Mouse (Mus musculus): Measurements from ENCODE around the gene Stambp. TPM values are rescaled to one million over a fixed set of nuclear protein-coding genes. Genes with fewer than 3 reads are reported as not detected.

Gene Stambp
- polyA plus RNA-seq, 1 experiment from 2014 or later = 32.0 TPM

GRCm38 (mm10) chr6:83501524-83502310, 70.8 kb downstream of the Stambp start:
- no peak for DNase-seq (ENCODE audit: low spot score)
- Histone ChIP-seq H3K9me3 (ENCODE audit: control insufficient read depth, low read length) (no peaks in the 10 kb centered on the region), H3K9ac (ENCODE audit: low read depth, low read length) (no peak overlapping the region), H3K4me3 (ENCODE audit: low read depth, low read length) (no peak overlapping the region), H3K27ac (ENCODE audit: low read depth, low read length) (no peak overlapping the region), H3K4me1 (replicated peaks; ENCODE audit: control insufficient read depth, insufficient read depth, low read length) (peaks cover 2% of the 10 kb centered on the region; the same call in 1 of the 2 replicates), H3K4me2 (replicated peaks; ENCODE audit: low read depth, low read length) (no peak overlapping the region), H3K36me3 (ENCODE audit: control insufficient read depth, insufficient read depth, low read length) (no peaks in the 10 kb centered on the region), H3K27me3 (ENCODE audit: control insufficient read depth, insufficient read depth, low read length) (no peaks in the 10 kb centered on the region)
- WGBS = 69% methylated on average over 9 of the region's 9 CpGs
- ATAC-seq (ENCODE audit: low FRiP score) = no peak

DNA sequence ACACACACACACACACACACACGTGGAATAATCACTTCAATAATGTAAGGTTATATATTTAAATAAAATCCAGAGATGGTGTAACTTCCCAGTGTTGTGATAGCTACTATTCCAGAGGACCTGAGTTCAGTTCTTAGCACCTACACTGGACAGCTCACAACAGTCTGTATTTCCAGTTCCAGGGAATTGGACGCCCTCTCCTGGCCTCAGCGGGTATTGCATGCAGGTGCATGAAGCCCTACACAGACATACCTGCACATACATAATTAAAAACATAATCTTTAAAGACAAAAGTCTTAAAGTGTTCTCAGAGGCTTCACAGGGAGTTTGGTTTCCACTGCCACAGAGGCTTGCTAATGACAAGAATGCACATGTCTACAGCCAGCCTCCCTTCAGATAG, 72.1 kb downstream of the Stambp start:
- no peak for DNase-seq (ENCODE audit: low spot score)
- H3K9me3 ChIP-seq (ENCODE audit: control insufficient read depth, low read length) = no peaks in the 10 kb centered on the region
- WGBS = 67% methylated on average over 3 of the region's 3 CpGs
- no peak overlapping the region for H3K27ac ChIP-seq (ENCODE audit: low read depth, low read length)
- H3K4me2 ChIP-seq (replicated peaks; ENCODE audit: low read depth, low read length) = no peak overlapping the region
- no peak overlapping the region for H3K4me3 ChIP-seq (ENCODE audit: low read depth, low read length)
- peaks cover 2% of the 10 kb centered on the region; the same call in 1 of the 2 replicates for H3K4me1 ChIP-seq (replicated peaks; ENCODE audit: control insufficient read depth, insufficient read depth, low read length)
- no peaks in the 10 kb centered on the region for H3K36me3 ChIP-seq (ENCODE audit: control insufficient read depth, insufficient read depth, low read length)
- H3K27me3 ChIP-seq (ENCODE audit: control insufficient read depth, insufficient read depth, low read length) = no peaks in the 10 kb centered on the region
- no peak overlapping the region for H3K9ac ChIP-seq (ENCODE audit: low read depth, low read length)
- ATAC-seq (ENCODE audit: low FRiP score) = no peak

DNA sequence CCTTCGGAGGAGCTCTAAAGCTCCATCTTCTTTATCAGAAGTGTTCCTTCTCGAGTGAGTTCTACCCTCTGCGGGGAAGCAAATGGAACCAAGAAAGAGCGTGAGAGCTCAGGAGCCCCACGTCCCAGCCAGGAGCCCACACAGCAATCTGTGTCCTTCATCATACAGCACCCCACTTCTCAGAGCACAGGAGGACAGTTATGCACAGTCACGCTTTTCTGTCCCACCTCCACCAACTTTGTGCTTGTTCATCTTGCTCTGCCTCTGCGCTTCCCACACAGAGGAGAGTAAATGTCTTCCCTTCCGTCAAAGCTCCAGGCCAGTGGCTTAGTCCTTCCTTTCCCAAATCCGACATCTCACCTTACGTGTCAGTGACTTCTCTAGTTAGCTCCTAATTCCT, 73.5 kb downstream of the Stambp start:
- Histone ChIP-seq H3K27me3 (ENCODE audit: control insufficient read depth, insufficient read depth, low read length) (no peaks in the 10 kb centered on the region), H3K4me2 (replicated peaks; ENCODE audit: low read depth, low read length) (no peak overlapping the region), H3K27ac (ENCODE audit: low read depth, low read length) (no peak overlapping the region), H3K4me3 (ENCODE audit: low read depth, low read length) (no peak overlapping the region), H3K4me1 (replicated peaks; ENCODE audit: control insufficient read depth, insufficient read depth, low read length) (no peaks in the 10 kb centered on the region), H3K36me3 (ENCODE audit: control insufficient read depth, insufficient read depth, low read length) (no peaks in the 10 kb centered on the region), H3K9me3 (ENCODE audit: control insufficient read depth, low read length) (no peaks in the 10 kb centered on the region), H3K9ac (ENCODE audit: low read depth, low read length) (no peak overlapping the region)
- DNase-seq (ENCODE audit: low spot score) (no peak), ATAC-seq (ENCODE audit: low FRiP score) (no peak)
- WGBS = 95% methylated on average over 10 of the region's 10 CpGs

GRCm38 (mm10) chr6:83496753-83497710, 75.5 kb downstream of the Stambp start:
- no peak overlapping the region for H3K27ac ChIP-seq (ENCODE audit: low read depth, low read length)
- H3K36me3 ChIP-seq (ENCODE audit: control insufficient read depth, insufficient read depth, low read length) = no peaks in the 10 kb centered on the region
- no peaks in the 10 kb centered on the region for H3K27me3 ChIP-seq (ENCODE audit: control insufficient read depth, insufficient read depth, low read length)
- H3K4me2 ChIP-seq (replicated peaks; ENCODE audit: low read depth, low read length) = no peak overlapping the region
- H3K9me3 ChIP-seq (ENCODE audit: control insufficient read depth, low read length) = no peaks in the 10 kb centered on the region
- no peaks in the 10 kb centered on the region for H3K4me1 ChIP-seq (replicated peaks; ENCODE audit: control insufficient read depth, insufficient read depth, low read length)
- ATAC-seq (ENCODE audit: low FRiP score) (no peak), DNase-seq (ENCODE audit: low spot score) (no peak)
- no peak overlapping the region for H3K4me3 ChIP-seq (ENCODE audit: low read depth, low read length)
- 92% methylated on average over 21 of the region's 22 CpGs for WGBS
- no peak overlapping the region for H3K9ac ChIP-seq (ENCODE audit: low read depth, low read length)

DNA sequence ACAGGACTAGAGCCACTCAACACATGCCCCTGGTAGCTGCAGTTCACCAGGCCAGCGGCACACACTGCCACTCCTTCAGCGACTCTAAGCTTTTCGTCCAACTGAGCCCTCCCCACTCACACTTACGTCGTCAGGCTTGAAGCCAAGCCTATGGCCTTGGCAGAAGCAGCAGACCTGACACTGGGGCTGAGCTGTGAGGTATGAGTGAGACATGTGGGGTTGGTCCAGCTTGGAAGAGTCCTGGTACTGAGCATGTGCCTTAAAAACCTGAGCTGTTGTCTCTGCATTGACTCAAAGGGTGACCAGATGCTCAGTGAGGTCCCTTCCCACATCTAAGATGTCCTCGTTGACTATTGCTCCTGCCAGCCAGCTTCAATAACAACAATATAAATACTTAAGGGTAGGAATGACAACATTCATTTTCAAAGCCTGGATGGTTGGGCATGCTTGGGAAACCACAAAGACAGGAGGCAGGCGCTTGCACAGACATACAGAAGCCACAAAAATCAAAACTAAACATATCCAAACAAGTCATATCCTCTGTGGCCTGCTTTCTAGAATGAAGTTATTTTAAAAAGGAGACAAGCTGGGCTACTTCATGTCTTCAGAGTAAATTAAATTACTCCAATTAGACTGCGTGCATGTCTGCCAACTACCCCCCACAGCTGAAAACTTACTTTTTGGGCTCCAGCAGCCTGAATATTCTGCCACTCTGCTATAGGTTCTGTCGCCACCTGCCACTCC, 76.3 kb downstream of the Stambp start:
- H3K4me1 ChIP-seq (replicated peaks; ENCODE audit: control insufficient read depth, insufficient read depth, low read length) = no peaks in the 10 kb centered on the region
- H3K36me3 ChIP-seq (ENCODE audit: control insufficient read depth, insufficient read depth, low read length) = no peaks in the 10 kb centered on the region
- H3K4me3 ChIP-seq (ENCODE audit: low read depth, low read length) = no peak overlapping the region
- H3K9ac ChIP-seq (ENCODE audit: low read depth, low read length) = no peak overlapping the region
- 94% methylated on average over 9 of the region's 9 CpGs for WGBS
- no peak overlapping the region for H3K4me2 ChIP-seq (replicated peaks; ENCODE audit: low read depth, low read length)
- no peak for ATAC-seq (ENCODE audit: low FRiP score)
- no peaks in the 10 kb centered on the region for H3K9me3 ChIP-seq (ENCODE audit: control insufficient read depth, low read length)
- no peak overlapping the region for H3K27ac ChIP-seq (ENCODE audit: low read depth, low read length)
- no peak for DNase-seq (ENCODE audit: low spot score)
- no peaks in the 10 kb centered on the region for H3K27me3 ChIP-seq (ENCODE audit: control insufficient read depth, insufficient read depth, low read length)

Other genes starting within 250 kb of the Stambp start
- 41.8 and 46.9 TPM in 2 replicates for gene Mthfd2, start 246.8 kb downstream of the Stambp start, polyA plus RNA-seq (2014; fragmentation: Nextera tagmentation; extraction: Ambion mirVana)
- gene Mob1a, start 246.7 kb downstream of the Stambp start, polyA plus RNA-seq (2014; fragmentation: Nextera tagmentation; extraction: Ambion mirVana) = 60.9 and 65.6 TPM in 2 replicates
- gene Bola3, start 223.6 kb downstream of the Stambp start, polyA plus RNA-seq (2014; fragmentation: Nextera tagmentation; extraction: Ambion mirVana) = 110 and 117 TPM in 2 replicates
- 45.3 and 55.6 TPM in 2 replicates for gene Tet3, start 113.6 kb downstream of the Stambp start, polyA plus RNA-seq (2014; fragmentation: Nextera tagmentation; extraction: Ambion mirVana)
- 57.0 and 65.7 TPM in 2 replicates for gene Dguok, start 65.8 kb downstream of the Stambp start, polyA plus RNA-seq (2014; fragmentation: Nextera tagmentation; extraction: Ambion mirVana)
- gene Actg2, start 36.5 kb downstream of the Stambp start, polyA plus RNA-seq (2014; fragmentation: Nextera tagmentation; extraction: Ambion mirVana) = 1.4 and 2.2 TPM in 2 replicates
- gene Clec4f, start 83.5 kb upstream of the Stambp start, polyA plus RNA-seq (2014; fragmentation: Nextera tagmentation; extraction: Ambion mirVana) = not detected in 2 replicates
- not detected in 2 replicates for gene Cd207, start 105.1 kb upstream of the Stambp start, polyA plus RNA-seq (2014; fragmentation: Nextera tagmentation; extraction: Ambion mirVana)
- gene Vax2, start 138.5 kb upstream of the Stambp start, polyA plus RNA-seq (2014; fragmentation: Nextera tagmentation; extraction: Ambion mirVana) = 0.23 and 0.39 TPM in 2 replicates
- 0.15 TPM in 1 of 2 replicates, not detected in the other for gene Atp6v1b1, start 170.3 kb upstream of the Stambp start, polyA plus RNA-seq (2014; fragmentation: Nextera tagmentation; extraction: Ambion mirVana)
- gene Ankrd53, start 189.9 kb upstream of the Stambp start, polyA plus RNA-seq (2014; fragmentation: Nextera tagmentation; extraction: Ambion mirVana) = 0.12 TPM in 1 of 2 replicates, not detected in the other
- 48.1 and 50.1 TPM in 2 replicates for gene Tex261, start 203.1 kb upstream of the Stambp start, polyA plus RNA-seq (2014; fragmentation: Nextera tagmentation; extraction: Ambion mirVana)
- gene Nagk, start 222.3 kb upstream of the Stambp start, polyA plus RNA-seq (2014; fragmentation: Nextera tagmentation; extraction: Ambion mirVana) = 35.9 and 42.6 TPM in 2 replicates